In genomic region chr6:115361606-115362462, GRCm38 (mm10) we compare ENCODE assay signal across 8 mouse cellular contexts. TPM values are rescaled to one million over a fixed set of nuclear protein-coding genes. Genes with fewer than 3 reads are reported as not detected.
A peak's percentile ranks its signal among the peaks of the same experiment; 100 is the strongest.
DNase-seq lines count a peak whose midpoint lies in the region; ATAC-seq and TF ChIP-seq lines count a peak whose summit lies in the region.

No protein-coding gene starts in this region.

- WGBS in hindbrain, postnatal 0 days = 2% methylated on average over 48 of the region's 48 CpGs
- WGBS in midbrain, embryonic 12.5 days = under 1% methylated on average over 48 of the region's 48 CpGs
- WGBS in stomach, embryonic 15.5 days = 2% methylated on average over 48 of the region's 48 CpGs

- no peak for TF ChIP-seq CTCF in hindbrain, postnatal 0 days (IDR thresholded peaks at IDR 0.05; ENCODE audit: low read depth)

- 0 out of 2 replicates have a peak, but pooled peaks cover 5% of the 10 kb centered on the region for H3K27me3 ChIP-seq in hindbrain, postnatal 0 days (ENCODE audit: insufficient read depth, low read length)
- H3K27me3 ChIP-seq in midbrain, embryonic 12.5 days = peaks cover 27% of the 10 kb centered on the region
- H3K27me3 ChIP-seq in stomach, embryonic 15.5 days (replicated peaks) = no peaks in the 10 kb centered on the region; the same call in 1 of the 2 replicates

- H3K9me3 ChIP-seq in hindbrain, postnatal 0 days (ENCODE audit: low read length) = 0 out of 2 replicates have a peak, but pooled peaks cover 4% of the 10 kb centered on the region
- peaks cover 6% of the 10 kb centered on the region for H3K9me3 ChIP-seq in midbrain, embryonic 12.5 days
- no peaks in the 10 kb centered on the region for H3K9me3 ChIP-seq in stomach, embryonic 15.5 days

- no peaks in the 10 kb centered on the region for H3K4me1 ChIP-seq in hindbrain, postnatal 0 days (ENCODE audit: insufficient read depth, low read length)
- peaks cover 14% of the 10 kb centered on the region for H3K4me1 ChIP-seq in midbrain, embryonic 12.5 days
- H3K4me1 ChIP-seq in stomach, embryonic 15.5 days = 0 out of 2 replicates have a peak, but pooled peaks cover 11% of the 10 kb centered on the region

- peak overlapping the region; percentile 42 for H3K9ac ChIP-seq in hindbrain, postnatal 0 days (replicated peaks; ENCODE audit: low read length)
- H3K9ac ChIP-seq in midbrain, embryonic 12.5 days (replicated peaks) = peak overlapping the region; percentile 59; the same call in 1 of the 2 replicates
- H3K9ac ChIP-seq in stomach, embryonic 15.5 days = peak overlapping the region; percentile 51

- ATAC-seq in CD4-positive, CD25-positive, alpha-beta regulatory T cell, adult 4 months = no peak
- ATAC-seq in hindbrain, postnatal 0 days = peak; percentile 74
- peak; percentile 58 for ATAC-seq in midbrain, embryonic 12.5 days (ENCODE audit: low FRiP score, low read depth)
- ATAC-seq in stomach, embryonic 15.5 days (ENCODE audit: insufficient read depth, low FRiP score, low read depth) = peak; percentile 69

- peak; percentile 1 for DNase-seq in CD4-positive, CD25-positive, alpha-beta regulatory T cell, adult 2 months (ENCODE audit: low read depth, low spot score)
- peak; percentile 37 for DNase-seq in embryo, embryonic 10 days (ENCODE audit: low spot score)
- peak; percentile 16 to 21 for DNase-seq in gastrocnemius, postnatal 4 days (ENCODE audit: low spot score in 2 of 2)
- peak; percentile 4 for DNase-seq in hindbrain, postnatal 0 days (ENCODE audit: low spot score)
- peak; percentile 3 for DNase-seq in liver

- peak overlapping the region; percentile 59 for H3K4me3 ChIP-seq in hindbrain, postnatal 0 days (ENCODE audit: low read length)
- H3K4me3 ChIP-seq in midbrain, embryonic 12.5 days = peak overlapping the region; percentile 53
- H3K4me3 ChIP-seq in stomach, embryonic 15.5 days (replicated peaks) = peak overlapping the region; percentile 60

- H3K4me2 ChIP-seq in hindbrain, postnatal 0 days (ENCODE audit: low read depth, low read length) = peak overlapping the region; percentile 98
- peak overlapping the region; percentile 99 for H3K4me2 ChIP-seq in midbrain, embryonic 12.5 days (replicated peaks)
- H3K4me2 ChIP-seq in stomach, embryonic 15.5 days = peak overlapping the region; percentile 98

- H3K27ac ChIP-seq in hindbrain, postnatal 0 days = no peak overlapping the region
- H3K27ac ChIP-seq in midbrain, embryonic 12.5 days (replicated peaks) = no peak overlapping the region
- peak overlapping the region; percentile 40; the same call in 1 of the 2 replicates for H3K27ac ChIP-seq in stomach, embryonic 15.5 days

- no peaks in the 10 kb centered on the region for H3K36me3 ChIP-seq in hindbrain, postnatal 0 days (ENCODE audit: insufficient read depth, low read length)
- no peaks in the 10 kb centered on the region for H3K36me3 ChIP-seq in midbrain, embryonic 12.5 days
- H3K36me3 ChIP-seq in stomach, embryonic 15.5 days = no peaks in the 10 kb centered on the region

RNA-seq across cellular contexts. Expression of gene Pparg, which starts 1.1 kb away (rescaled TPM):
- 1 to 10 TPM; 1.0 to 2.6 TPM for polyA plus RNA-seq in CD4-positive, CD25-positive, alpha-beta regulatory T cell, adult 4 months (2017; shearing (Covaris generic))
- 10 to 100 TPM in 1 of 2 experiments, 1 to 10 TPM in 1; 8.7 to 13.8 TPM for total RNA-seq in gastrocnemius, postnatal 4 days (2021)
- total RNA-seq in hindbrain, postnatal 0 days (2014; rRNA removed) = 0.26 TPM in 1 of 2 replicates, not detected in the other
- polyA plus RNA-seq in hindbrain, postnatal 0 days (2015; fragmentation: Nextera tagmentation; extraction: Ambion mirVana) = 0.26 and 0.46 TPM in 2 replicates
- 0.32 TPM in 1 of 2 replicates, not detected in the other for polyA plus RNA-seq in midbrain, embryonic 12.5 days (2016; fragmentation: Nextera tagmentation; extraction: Ambion mirVana)
- polyA plus RNA-seq in stomach, embryonic 15.5 days (2015; fragmentation: Nextera tagmentation; extraction: Ambion mirVana) = 15.6 and 17.1 TPM in 2 replicates
